Mouse (Mus musculus) heart, adult 9 months (tissue): ENCODE results near the gene Stra8.

ENCODE experiments used
- DNase-seq, 2 experiments: peaks; one replicate each; pipeline ENCODE4 v3.0.0; 2022; ENCODE audit warnings: low spot score in 2 of 2

The Stra8 gene

GRCm38 (mm10) chr6:34902578-34902977, 17.4 kb upstream of the Stra8 start:
- no peak for DNase-seq

- no peak for DNase-seq
Observed at GRCm38 (mm10) chr6:34903441-34903840, 16.5 kb upstream of the Stra8 start.

- DNase-seq, result no peak
Observed at GRCm38 (mm10) chr6:34903851-34904250, 16.1 kb upstream of the Stra8 start.

GRCm38 (mm10) chr6:34904361-34904760, 15.6 kb upstream of the Stra8 start:
- no peak for DNase-seq

- no peak for DNase-seq
Observed at GRCm38 (mm10) chr6:34906125-34906524, 13.8 kb upstream of the Stra8 start.

- DNase-seq, result peak; percentile 43 to 54
Observed at GRCm38 (mm10) chr6:34906661-34907060, 13.3 kb upstream of the Stra8 start.

- peak; percentile 32 to 34 for DNase-seq
Observed at GRCm38 (mm10) chr6:34907121-34907614, 12.8 kb upstream of the Stra8 start.

- DNase-seq, result no peak
Observed at GRCm38 (mm10) chr6:34907696-34908260, 12.2 kb upstream of the Stra8 start.

- no peak for DNase-seq
Observed at GRCm38 (mm10) chr6:34909631-34910345, 10.2 kb upstream of the Stra8 start.

- peak; percentile 89 to 93 for DNase-seq
Observed at GRCm38 (mm10) chr6:34910371-34911219, 9.4 kb upstream of the Stra8 start, which contains the start of gene Wdr91. Wdr91 (minus strand) TSS chr6:34910876.

- no peak for DNase-seq
Observed at GRCm38 (mm10) chr6:34913341-34914040, 6.5 kb upstream of the Stra8 start.

- DNase-seq, result no peak
Observed at GRCm38 (mm10) chr6:34914462-34914861, 5.5 kb upstream of the Stra8 start.

- no peak for DNase-seq
Observed at GRCm38 (mm10) chr6:34919146-34919545, 817 bp upstream of the Stra8 start.

- no peak for DNase-seq
Observed at GRCm38 (mm10) chr6:34920631-34921030, 668 bp downstream of the Stra8 start.

GRCm38 (mm10) chr6:34921941-34922340, 2.0 kb downstream of the Stra8 start:
- DNase-seq, result peak; percentile 40 to 44

- DNase-seq, result peak; percentile 34 to 64
Observed at GRCm38 (mm10) chr6:34927156-34927555, 7.2 kb downstream of the Stra8 start.

- no peak for DNase-seq
Observed at GRCm38 (mm10) chr6:34927594-34927993, 7.6 kb downstream of the Stra8 start.

GRCm38 (mm10) chr6:34932633-34933032, 12.7 kb downstream of the Stra8 start:
- no peak for DNase-seq

- no peak for DNase-seq
Observed at GRCm38 (mm10) chr6:34936743-34937142, 16.8 kb downstream of the Stra8 start.

GRCm38 (mm10) chr6:34938280-34938928, 18.4 kb downstream of the Stra8 start:
- no peak for DNase-seq

- no peak for DNase-seq
Observed at GRCm38 (mm10) chr6:34938929-34939325, 19.0 kb downstream of the Stra8 start.
